Mouse (Mus musculus) olfactory bulb, adult 2 months (tissue): ENCODE results near the gene Sgms1.

Experiments used
- CTCF ChIP-seq: fragments of 200-500 bp; IDR thresholded peaks from 2 replicates; pipeline ENCODE4 v1.5.1; 2012; ENCODE audit warnings: low read depth, mild to moderate bottlenecking, low read length, moderate library complexity; ENCODE audit not compliant: insufficient read depth
- POLR2A ChIP-seq: fragments of 200-500 bp; IDR thresholded peaks from 2 replicates; pipeline ENCODE4 v1.6.1; 2012; ENCODE audit warnings: mild to moderate bottlenecking, low read depth, low read length, moderate library complexity; ENCODE audit not compliant: insufficient read depth

DNA sequence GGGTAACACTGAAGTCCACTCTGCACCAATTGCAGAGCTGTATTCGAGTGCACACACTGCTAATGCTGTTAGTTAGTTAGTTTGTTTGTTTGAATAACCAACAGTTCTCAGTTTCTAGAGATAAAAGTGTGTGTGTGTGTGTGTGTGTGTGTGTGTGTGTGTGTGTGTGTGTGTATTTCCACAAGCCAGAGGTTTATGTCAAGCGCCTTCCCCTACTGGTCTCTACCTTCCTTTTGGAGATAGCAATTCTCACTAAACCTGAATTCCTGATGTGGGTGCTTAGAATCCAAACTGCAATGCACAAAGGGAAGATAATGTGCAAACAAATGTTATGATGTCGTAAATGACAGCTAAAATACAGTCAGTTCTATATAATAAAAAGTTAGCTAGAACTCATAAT, 131.9 kb downstream of the Sgms1 start:
- TF ChIP-seq CTCF (no peak), POLR2A (no peak)
